Mouse (Mus musculus) hindbrain, embryonic 12.5 days (tissue): ENCODE results near the gene Zdhhc20. TPM values are rescaled to one million over a fixed set of nuclear protein-coding genes. Genes with fewer than 3 reads are reported as not detected.
"Not testable (repeated sequence)": the region's sequence is repeated elsewhere in the genome, so short reads cannot be mapped to it uniquely, and the experiment has no call there.

ENCODE experiments used
- ATAC-seq: fragments of 200-750 bp; cut with Nextera tagmentation; 2 replicates; pipeline ENCODE4 v1.8.0; 2017; ENCODE audit warnings: moderate TSS enrichment; ENCODE audit not compliant: low FRiP score
- H3K27ac ChIP-seq: fragments of 300-500 bp; sonication (generic); 2 replicates; pipeline ENCODE4 v1.5.1; 2016; ENCODE audit warnings: mild to moderate bottlenecking
- H3K27me3 ChIP-seq: fragments of 300-500 bp; sonication (generic); 2 replicates; pipeline ENCODE4 v1.6.1; 2016; ENCODE audit warnings: mild to moderate bottlenecking
- H3K36me3 ChIP-seq: fragments of 300-500 bp; sonication (generic); 2 replicates; pipeline ENCODE4 v1.6.1; 2016; ENCODE audit warnings: mild to moderate bottlenecking
- H3K4me1 ChIP-seq: fragments of 300-500 bp; sonication (generic); 2 replicates; pipeline ENCODE4 v1.6.1; 2016
- H3K4me2 ChIP-seq: fragments of 300-500 bp; sonication (generic); replicated peaks from 2 replicates; pipeline ENCODE4 v1.6.1; 2016; ENCODE audit warnings: mild to moderate bottlenecking
- H3K4me3 ChIP-seq: fragments of 300-500 bp; sonication (generic); 2 replicates; pipeline ENCODE4 v1.5.1; 2016; ENCODE audit warnings: mild to moderate bottlenecking
- H3K9ac ChIP-seq: fragments of 300-500 bp; sonication (generic); 2 replicates; pipeline ENCODE4 v1.6.1; 2016; ENCODE audit warnings: mild to moderate bottlenecking, moderate library complexity
- H3K9me3 ChIP-seq: fragments of 300-500 bp; sonication (generic); replicated peaks from 2 replicates; pipeline ENCODE4 v1.6.1; 2016; ENCODE audit warnings: mild to moderate bottlenecking
- WGBS: fragments of 180-500 bp; shearing (Covaris S2); methylation state at CpG from one replicate; pipeline ENCODE4 v1.1.7; 2016; 5-methylcytosine and 5-hydroxymethylcytosine counted together
- polyA plus RNA-seq: library from polyadenylated mRNA; unstranded; fragments of >200 nt; fragmentation: Nextera tagmentation; extraction: Ambion mirVana; gene quantifications from 2 replicates; pipeline ENCODE4 v1.2.1, GENCODE M21; 2016

Gene Zdhhc20
- polyA plus RNA-seq, 1 experiment from 2014 or later = 67.0 TPM

DNA sequence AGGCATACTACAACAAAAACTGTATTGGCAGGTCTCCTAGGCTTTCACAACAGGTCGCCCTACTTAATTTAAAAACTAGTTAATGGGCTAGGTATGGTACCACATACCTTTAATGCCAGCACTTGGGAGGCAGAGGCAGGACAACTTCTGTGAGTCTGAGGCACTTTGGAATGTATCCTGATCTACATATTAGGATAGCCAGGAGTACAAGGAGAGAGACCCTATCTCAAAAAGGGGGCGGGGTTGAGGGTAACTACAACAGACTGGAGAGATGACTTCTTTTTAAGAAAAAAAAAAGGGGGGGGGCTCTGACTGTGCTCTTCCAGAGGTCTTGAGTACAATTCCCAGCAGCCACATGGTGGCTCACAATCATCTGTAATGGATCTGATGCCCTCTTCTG, 41.4 kb downstream of the Zdhhc20 start:
- Histone ChIP-seq H3K9me3 (no peaks in the 10 kb centered on the region), H3K4me1 (no peaks in the 10 kb centered on the region), H3K36me3 (peaks cover 45% of the 10 kb centered on the region), H3K27ac (no peak overlapping the region), H3K27me3 (no peaks in the 10 kb centered on the region), H3K4me3 (no peak overlapping the region), H3K4me2 (no peak overlapping the region), H3K9ac (no peak overlapping the region)
- WGBS = 94% methylated on average over 2 of the region's 2 CpGs
- ATAC-seq = no peak

DNA sequence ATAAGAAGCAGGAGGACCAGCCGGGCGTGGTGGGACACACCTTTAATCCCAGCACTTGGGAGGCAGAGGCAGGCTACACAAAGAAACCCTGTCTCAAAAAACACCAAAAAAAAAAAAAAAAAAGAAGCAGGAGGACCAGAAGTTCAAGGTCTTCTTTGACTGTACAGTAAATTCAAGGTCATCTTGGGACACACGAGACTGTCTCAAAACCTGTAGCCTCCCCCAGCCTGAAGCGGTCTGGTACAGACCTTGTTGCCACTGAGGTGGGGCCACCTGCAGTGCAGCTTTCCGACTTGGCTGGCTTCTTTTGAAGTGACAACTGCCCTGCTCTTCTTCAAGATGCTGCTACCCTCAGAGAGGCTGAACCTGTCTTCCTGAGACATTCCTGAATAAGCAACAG, 42.0 kb downstream of the Zdhhc20 start:
- not testable (repeated sequence) for H3K9me3 ChIP-seq, H3K27ac ChIP-seq, H3K9ac ChIP-seq, H3K27me3 ChIP-seq, ATAC-seq, H3K4me3 ChIP-seq, H3K4me1 ChIP-seq, H3K4me2 ChIP-seq
- WGBS = 75% methylated on average over 5 of the region's 5 CpGs
- peaks cover 40% of the 10 kb centered on the region for H3K36me3 ChIP-seq

DNA sequence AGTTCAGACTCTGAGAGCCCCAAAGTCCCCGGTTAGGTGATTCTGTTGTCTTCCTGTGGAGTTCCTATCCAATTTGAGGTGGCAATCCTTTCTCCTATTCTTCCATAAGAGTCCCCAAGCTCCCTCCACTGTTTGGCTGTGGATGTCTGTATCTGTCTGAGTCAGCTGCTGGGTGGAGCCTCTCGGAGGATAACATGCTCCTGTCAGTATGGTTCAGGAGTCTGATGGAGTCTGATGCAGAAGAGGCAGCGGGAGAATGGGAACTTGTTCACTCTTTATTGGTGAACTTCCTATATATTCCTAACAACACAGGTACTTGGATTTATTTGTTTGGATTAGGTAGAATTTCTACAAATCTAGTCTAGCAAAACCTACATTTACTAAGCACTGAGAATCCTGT, 45.5 kb downstream of the Zdhhc20 start:
- Histone ChIP-seq H3K4me1 (no peaks in the 10 kb centered on the region), H3K27ac (no peak overlapping the region), H3K9me3 (no peaks in the 10 kb centered on the region), H3K36me3 (peaks cover 48% of the 10 kb centered on the region), H3K9ac (no peak overlapping the region), H3K4me3 (no peak overlapping the region), H3K27me3 (no peaks in the 10 kb centered on the region), H3K4me2 (no peak overlapping the region)
- 92% methylated on average over 3 of the region's 3 CpGs for WGBS
- ATAC-seq = no peak

DNA sequence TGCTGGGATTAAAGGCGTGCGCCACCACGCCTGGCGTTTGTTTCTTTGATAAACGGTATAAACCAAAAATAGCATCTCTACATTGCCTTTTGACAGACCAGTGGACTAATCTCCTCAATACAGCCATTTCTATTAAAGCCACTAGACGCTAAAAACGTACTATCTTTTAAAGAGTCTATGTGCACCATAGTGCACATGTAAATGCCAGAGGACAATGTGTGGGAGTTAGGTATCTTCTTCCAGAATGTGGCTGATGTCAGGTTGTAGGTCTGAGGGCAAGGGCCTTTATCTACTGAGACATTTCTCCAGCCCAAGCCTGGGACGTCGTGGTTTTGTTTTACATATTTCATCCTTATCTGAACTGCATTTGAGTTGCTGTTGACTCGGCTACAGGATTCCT, 54.9 kb downstream of the Zdhhc20 start:
- no peak for ATAC-seq
- Histone ChIP-seq H3K9me3 (no peaks in the 10 kb centered on the region), H3K27me3 (no peaks in the 10 kb centered on the region), H3K4me3 (no peak overlapping the region), H3K4me1 (no peaks in the 10 kb centered on the region), H3K4me2 (no peak overlapping the region), H3K27ac (no peak overlapping the region), H3K9ac (no peak overlapping the region), H3K36me3 (peaks cover 32% of the 10 kb centered on the region)
- WGBS = 91% methylated on average over 10 of the region's 10 CpGs

DNA sequence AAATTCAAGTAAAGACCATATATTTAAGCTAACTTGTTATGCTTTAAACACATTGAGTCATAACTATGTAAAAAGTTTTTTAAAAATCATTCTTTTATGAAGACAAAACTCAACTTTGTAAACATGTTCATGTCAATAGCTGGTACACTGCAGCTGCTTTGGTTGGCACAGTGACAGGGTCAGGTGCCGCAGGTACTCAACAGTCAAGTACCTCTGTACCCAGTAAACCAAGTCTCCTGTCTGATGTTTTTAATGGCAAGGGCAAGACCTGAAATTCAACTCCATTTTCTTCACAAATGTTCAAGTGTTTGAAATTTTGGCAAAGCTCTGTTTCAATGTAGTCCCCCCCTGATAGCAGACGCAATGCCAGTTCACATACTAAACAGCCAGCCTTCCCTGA, 56.5 kb downstream of the Zdhhc20 start:
- peaks cover 28% of the 10 kb centered on the region for H3K36me3 ChIP-seq
- H3K9me3 ChIP-seq = no peaks in the 10 kb centered on the region
- H3K27ac ChIP-seq = no peak overlapping the region
- H3K4me2 ChIP-seq = no peak overlapping the region
- H3K27me3 ChIP-seq = no peaks in the 10 kb centered on the region
- H3K9ac ChIP-seq = no peak overlapping the region
- WGBS = 95% methylated on average over 2 of the region's 2 CpGs
- no peaks in the 10 kb centered on the region for H3K4me1 ChIP-seq
- H3K4me3 ChIP-seq = no peak overlapping the region
- ATAC-seq = no peak

DNA sequence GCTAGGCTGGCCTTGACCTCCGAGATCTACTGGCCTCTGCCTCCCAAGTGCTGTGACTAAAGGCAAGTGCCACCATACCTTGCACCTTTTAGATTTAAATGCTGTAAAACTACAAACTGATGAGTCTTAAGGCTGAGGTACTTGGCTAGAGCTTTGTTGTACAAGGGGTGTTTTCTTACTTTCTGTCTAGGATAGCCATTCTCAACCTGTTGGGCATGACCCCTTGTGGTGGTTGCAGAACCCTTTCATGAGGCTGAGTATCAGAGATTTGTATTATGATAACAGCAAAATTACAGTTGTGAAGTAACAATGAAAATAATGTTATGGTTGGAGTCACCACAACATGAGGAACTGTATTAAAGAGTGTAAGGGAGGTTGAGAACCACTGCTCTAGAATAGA, 62.8 kb downstream of the Zdhhc20 start:
- Histone ChIP-seq H3K27me3 (no peaks in the 10 kb centered on the region), H3K4me3 (peak overlapping the region; percentile 73), H3K27ac (no peak overlapping the region), H3K9me3 (no peaks in the 10 kb centered on the region), H3K9ac (peak overlapping the region; percentile 92; the same call in 1 of the 2 replicates), H3K4me2 (peak overlapping the region; percentile 70), H3K36me3 (no peaks in the 10 kb centered on the region), H3K4me1 (peaks cover 13% of the 10 kb centered on the region)
- ATAC-seq = no peak
- whole genome bisulfite sequencing = 78% methylated on average over 1 of the region's 1 CpGs

DNA sequence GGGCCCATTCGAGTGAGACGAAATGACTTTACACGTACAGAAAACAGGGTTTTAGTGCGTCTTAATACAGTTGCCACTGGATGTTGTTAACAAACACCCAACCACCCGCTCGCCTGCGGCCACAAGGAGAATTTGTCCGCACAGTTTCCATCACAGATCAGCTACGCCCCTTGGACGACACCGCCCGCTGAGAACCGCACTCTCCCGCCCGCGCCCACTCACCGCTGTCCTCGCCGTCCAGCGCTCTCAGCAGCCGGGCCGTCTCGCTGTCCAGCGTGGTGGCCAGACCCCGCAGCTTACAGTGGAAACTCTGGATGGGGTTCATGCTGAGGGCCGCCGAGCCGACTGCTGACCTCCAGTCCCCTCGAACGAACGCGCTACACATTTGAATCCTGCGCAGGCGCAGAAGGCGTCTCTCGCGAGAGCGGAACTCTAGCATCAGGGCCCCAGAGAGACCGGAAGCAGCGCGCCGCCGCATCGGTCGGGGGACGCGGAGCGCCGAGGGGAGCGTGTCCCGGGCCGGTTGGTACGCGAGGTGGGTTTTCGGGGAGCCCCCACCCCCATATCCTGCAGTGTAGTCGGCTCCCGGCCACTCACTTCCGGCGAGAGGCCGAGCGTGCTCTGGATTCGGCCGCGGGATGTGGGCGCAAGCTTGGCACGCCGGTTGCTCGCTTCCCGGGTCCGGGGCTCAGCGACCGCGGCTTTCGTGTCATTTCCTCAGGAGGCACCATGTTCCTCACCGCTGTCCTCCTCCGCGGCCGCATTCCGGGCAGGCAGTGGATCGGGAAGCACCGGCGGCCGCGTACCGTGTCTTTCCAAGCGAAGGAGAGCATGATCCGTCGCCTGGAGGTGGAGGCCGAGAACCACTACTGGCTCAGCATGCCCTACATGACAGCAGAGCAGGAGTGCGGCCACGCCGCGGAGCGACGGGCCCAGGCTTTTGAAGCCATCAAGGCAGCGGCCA, 64.0 kb downstream of the Zdhhc20 start, which contains the start of the genes Ska3 and Mrpl57:
Ska3 (minus strand) TSS at position 398 of the 964 bp plus-strand sequence.
Mrpl57 (plus strand) TSS at position 447 of the 964 bp plus-strand sequence.
- Histone ChIP-seq H3K9me3 (no peaks in the 10 kb centered on the region), H3K4me2 (peak within 1 kb of the TSS; percentile 70), H3K4me3 (peak within 1 kb of the TSS; percentile 73), H3K36me3 (peaks cover 7% of the 10 kb centered on the region; the same call in 1 of the 2 replicates), H3K27ac (peak within 1 kb of the TSS; percentile 90), H3K9ac (peak within 1 kb of the TSS; percentile 92), H3K4me1 (peaks cover 13% of the 10 kb centered on the region), H3K27me3 (no peaks in the 10 kb centered on the region)
- ATAC-seq = peak; percentile 97
- WGBS = under 1% methylated on average over 96 of the region's 96 CpGs

DNA sequence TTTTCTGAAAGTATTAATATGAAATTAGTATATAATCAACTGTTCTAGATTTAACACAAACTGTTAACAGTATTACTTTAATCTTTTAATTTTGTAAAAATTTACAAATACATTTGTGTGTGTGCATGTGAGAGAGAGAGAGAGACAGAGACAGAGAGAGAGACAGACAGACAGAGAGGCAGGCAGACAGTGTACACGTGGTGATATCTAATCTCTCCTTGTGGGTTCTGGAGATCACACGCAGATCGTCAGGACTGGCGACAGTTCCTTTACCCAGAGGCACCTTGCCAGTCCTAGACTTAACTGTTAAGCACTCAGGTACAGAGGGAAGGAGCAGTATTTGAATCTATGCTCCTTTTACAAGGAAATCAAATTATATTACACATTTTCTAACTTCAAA, 69.2 kb downstream of the Zdhhc20 start:
- Histone ChIP-seq H3K4me3 (no peak overlapping the region), H3K27me3 (no peaks in the 10 kb centered on the region), H3K4me2 (no peak overlapping the region), H3K4me1 (peaks cover 3% of the 10 kb centered on the region; the same call in 1 of the 2 replicates), H3K27ac (no peak overlapping the region), H3K9ac (no peak overlapping the region), H3K36me3 (peaks cover 33% of the 10 kb centered on the region), H3K9me3 (no peaks in the 10 kb centered on the region)
- WGBS = 92% methylated on average over 4 of the region's 4 CpGs
- no peak for ATAC-seq

DNA sequence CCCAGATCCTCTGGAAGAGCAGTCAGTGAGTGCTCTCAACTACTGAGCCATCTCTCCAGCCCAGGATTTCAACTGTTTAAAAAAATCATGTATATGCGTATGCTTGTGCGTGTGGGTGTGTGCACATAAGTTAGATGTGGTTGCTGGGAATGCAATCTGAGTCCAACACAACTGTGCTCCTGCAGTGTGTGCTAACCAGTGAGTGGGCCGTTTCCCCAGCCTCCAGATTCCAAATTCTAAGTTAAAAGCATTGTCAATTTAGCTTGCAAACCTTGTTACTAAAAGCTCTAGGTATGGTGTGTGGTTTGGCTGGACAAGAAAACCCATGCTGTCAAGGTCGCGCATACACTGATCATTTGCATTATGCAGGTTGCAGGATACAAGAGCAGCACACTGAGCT, 78.2 kb downstream of the Zdhhc20 start:
- Histone ChIP-seq H3K36me3 (peaks cover 65% of the 10 kb centered on the region), H3K4me2 (no peak overlapping the region), H3K27ac (no peak overlapping the region), H3K9me3 (no peaks in the 10 kb centered on the region), H3K27me3 (no peaks in the 10 kb centered on the region), H3K9ac (no peak overlapping the region), H3K4me3 (no peak overlapping the region), H3K4me1 (no peaks in the 10 kb centered on the region)
- ATAC-seq = no peak
- WGBS = 97% methylated on average over 5 of the region's 5 CpGs

DNA sequence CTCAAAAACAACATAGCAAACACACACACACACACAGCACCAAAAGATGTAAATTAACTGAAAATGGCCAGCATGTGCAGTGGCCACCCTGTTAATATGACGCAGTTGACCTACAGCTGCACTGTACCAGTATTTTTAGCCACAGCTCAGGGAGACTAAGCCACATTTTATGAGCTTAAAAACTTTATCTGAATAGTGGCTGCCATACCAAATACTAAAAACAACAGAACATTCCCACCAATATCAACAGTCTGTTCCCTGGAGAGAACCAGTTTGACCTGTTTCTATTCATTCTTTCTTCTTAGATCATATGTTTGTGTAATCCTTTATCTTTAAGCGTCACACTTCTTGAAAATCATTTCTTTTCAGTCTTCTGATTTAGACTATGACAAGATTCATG, 79.2 kb downstream of the Zdhhc20 start:
- Histone ChIP-seq H3K36me3 (peaks cover 65% of the 10 kb centered on the region), H3K9ac (no peak overlapping the region)
- no peak for ATAC-seq

DNA sequence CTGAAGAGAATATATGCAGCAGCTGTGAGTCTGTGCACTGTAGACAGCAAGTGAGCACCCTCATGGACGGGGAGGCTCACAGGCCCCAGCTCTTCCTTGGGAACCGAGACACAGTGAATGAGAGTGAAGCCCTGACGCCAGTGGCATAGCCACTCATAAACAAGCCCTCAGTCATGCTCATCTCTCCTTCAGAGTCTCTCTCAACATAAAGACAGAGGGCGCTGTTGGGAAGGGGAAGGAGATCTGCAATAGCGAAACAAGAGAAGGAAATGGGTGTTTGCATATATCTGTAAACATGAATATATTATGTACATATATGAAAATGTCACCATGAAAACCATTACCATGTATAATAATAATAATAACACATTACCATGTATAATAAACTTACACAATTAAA, 81.5 kb downstream of the Zdhhc20 start:
- H3K36me3 ChIP-seq = peaks cover 82% of the 10 kb centered on the region

More for the DNA sequence above, 79.2 kb downstream of the Zdhhc20 start:
- Histone ChIP-seq H3K4me3 (no peak overlapping the region), H3K27ac (no peak overlapping the region), H3K4me1 (no peaks in the 10 kb centered on the region), H3K4me2 (no peak overlapping the region), H3K9me3 (no peaks in the 10 kb centered on the region), H3K27me3 (no peaks in the 10 kb centered on the region)
- 99% methylated on average over 2 of the region's 2 CpGs for WGBS

DNA sequence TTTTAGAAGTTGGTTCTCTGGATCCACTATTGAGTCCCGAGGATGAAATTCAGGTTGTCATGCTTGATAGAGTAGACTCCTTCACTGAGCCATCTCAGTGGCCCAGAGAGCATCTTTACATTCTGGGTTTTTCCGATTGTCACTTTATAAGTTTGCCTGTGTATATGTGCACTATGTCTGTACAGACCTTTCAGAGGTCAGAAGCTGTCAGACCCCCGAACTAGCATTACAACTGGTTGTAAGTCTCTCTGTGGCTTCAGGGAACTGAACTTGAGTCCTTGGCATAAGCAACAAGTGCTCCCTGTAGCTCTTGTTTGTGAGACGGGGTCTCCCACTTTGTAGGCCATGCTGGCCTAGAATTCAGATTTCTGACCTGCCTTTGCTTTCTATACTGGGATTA, 86.3 kb downstream of the Zdhhc20 start:
- Histone ChIP-seq H3K4me3 (no peak overlapping the region), H3K4me2 (no peak overlapping the region), H3K36me3 (peaks cover 57% of the 10 kb centered on the region), H3K9ac (no peak overlapping the region), H3K27me3 (no peaks in the 10 kb centered on the region), H3K9me3 (no peaks in the 10 kb centered on the region), H3K27ac (no peak overlapping the region), H3K4me1 (peaks cover 17% of the 10 kb centered on the region)
- 86% methylated on average over 4 of the region's 4 CpGs for WGBS
- ATAC-seq = no peak

More for the DNA sequence above, 81.5 kb downstream of the Zdhhc20 start:
- no peak overlapping the region for H3K27ac ChIP-seq
- H3K27me3 ChIP-seq = no peaks in the 10 kb centered on the region
- WGBS = 80% methylated on average over 5 of the region's 5 CpGs
- no peak overlapping the region for H3K9ac ChIP-seq
- no peaks in the 10 kb centered on the region for H3K4me1 ChIP-seq
- no peak for ATAC-seq
- H3K9me3 ChIP-seq = no peaks in the 10 kb centered on the region
- H3K4me3 ChIP-seq = no peak overlapping the region
- H3K4me2 ChIP-seq = no peak overlapping the region
